Mouse (Mus musculus) gastrocnemius, postnatal 36 days (tissue): ENCODE measurements around the gene Btnl9. TPM values are rescaled to one million over a fixed set of nuclear protein-coding genes. Genes with fewer than 3 reads are reported as not detected.
A peak's percentile ranks its signal among the peaks of the same experiment; 100 is the strongest.
"Not testable (repeated sequence)": the region's sequence is repeated elsewhere in the genome, so short reads cannot be mapped to it uniquely, and the experiment has no call there.

Source experiments
- DNase-seq, 2 experiments: peaks; one replicate each; pipeline ENCODE4 v3.0.0; 2022
- intact Hi-C: fragments of 180-260 bp; cut with DNase I; formaldehyde crosslinking; loops from one replicate; pipeline ENCODE4 v1.15.1; 2025
- long read RNA-seq, 2 experiments: library from polyadenylated mRNA; stranded (forward); transcript quantifications; one replicate each; pipeline ENCODE4 v2.0.0; 2021
- total RNA-seq, 2 experiments: library from RNA; stranded (reverse); gene quantifications; 2 replicates each; pipeline ENCODE4 v1.2.3; 2021

Gene Btnl9
- total RNA-seq = 1 to 10 TPM; 2.1 to 4.3 TPM
- long read RNA-seq, experiment 1, partial matches to known transcripts = 0 of 1 reads
- long read RNA-seq, experiment 1, other reads (novel, unspliced or antisense) = 1 of 1 reads
- long read RNA-seq, experiment 2 = 0 reads

- DNase-seq = no peak
- intact Hi-C loops = loop anchor here (2.0 kb wide), 1 partner anchor 86 kb away; no protein-coding TSS in a partner anchor
Measured at GRCm38 (mm10) chr11:49186955-49187488, at the start of gene Btnl9. Gene Btnl9, minus strand, starts transcription at chr11:49187159.

- intact Hi-C loops = no loop called here
- no peak for DNase-seq
Measured at GRCm38 (mm10) chr11:49235459-49236207, 48.7 kb upstream of the Btnl9 start.

GRCm38 (mm10) chr11:49232781-49233180, 45.8 kb upstream of the Btnl9 start:
- intact Hi-C loops = no loop called here
- no peak for DNase-seq

- intact Hi-C loops = no loop called here
Measured at GRCm38 (mm10) chr11:49224455-49224854, 37.5 kb upstream of the Btnl9 start.

GRCm38 (mm10) chr11:49219271-49219670, 32.3 kb upstream of the Btnl9 start:
- intact Hi-C loops = no loop called here
- no peak for DNase-seq

More at GRCm38 (mm10) chr11:49224455-49224854, 37.5 kb upstream of the Btnl9 start:
- no peak for DNase-seq

GRCm38 (mm10) chr11:49213505-49213904, 26.5 kb upstream of the Btnl9 start:
- no peak for DNase-seq
- intact Hi-C loops = no loop called here

GRCm38 (mm10) chr11:49212577-49212976, 25.6 kb upstream of the Btnl9 start:
- intact Hi-C loops = no loop called here
- DNase-seq = no peak

- intact Hi-C loops = loop anchor here (10.0 kb wide), 1 partner anchor 333 kb away; the partner anchor contains the start of gene Irgm1
- no peak for DNase-seq
Measured at GRCm38 (mm10) chr11:49207495-49207894, 20.5 kb upstream of the Btnl9 start.

GRCm38 (mm10) chr11:49205080-49205590, 18.2 kb upstream of the Btnl9 start:
- no peak for DNase-seq
- intact Hi-C loops = loop anchor here (10.0 kb wide), 1 partner anchor 330 kb away; the partner anchor contains the start of gene Irgm1

GRCm38 (mm10) chr11:49203771-49204497, 17.0 kb upstream of the Btnl9 start:
- peak in 1 of 2 experiments; percentile 7 for DNase-seq
- intact Hi-C loops = loop anchor here (2.0 to 10.0 kb wide), 2 partner anchors 47 to 329 kb away; partner anchors contain the start of gene Irgm1

- peak; percentile 93 to 95 for DNase-seq
- intact Hi-C loops = loop anchor here (2.0 to 10.0 kb wide), 2 partner anchors 48 to 328 kb away; partner anchors contain the start of gene Irgm1
Measured at GRCm38 (mm10) chr11:49203129-49203768, 16.3 kb upstream of the Btnl9 start, which contains the start of gene Zfp62. Gene Zfp62, plus strand, starts transcription at chr11:49203292.

GRCm38 (mm10) chr11:49202523-49203061, 15.6 kb upstream of the Btnl9 start:
- DNase-seq = peak in 1 of 2 experiments; percentile 25
- intact Hi-C loops = loop anchor here (2.0 to 10.0 kb wide), 2 partner anchors 48 to 328 kb away; partner anchors contain the start of gene Irgm1

GRCm38 (mm10) chr11:49202071-49202470, 15.1 kb upstream of the Btnl9 start:
- intact Hi-C loops = loop anchor here (2.0 to 10.0 kb wide), 2 partner anchors 49 to 327 kb away; partner anchors contain the start of gene Irgm1
- DNase-seq = no peak

GRCm38 (mm10) chr11:49201142-49201541, 14.2 kb upstream of the Btnl9 start:
- intact Hi-C loops = loop anchor here (10.0 kb wide), 1 partner anchor 326 kb away; the partner anchor contains the start of gene Irgm1
- no peak for DNase-seq

- intact Hi-C loops = loop anchor here (10.0 kb wide), 1 partner anchor 326 kb away; the partner anchor contains the start of gene Irgm1
- DNase-seq = no peak
Measured at GRCm38 (mm10) chr11:49200666-49201065, 13.7 kb upstream of the Btnl9 start.

GRCm38 (mm10) chr11:49195819-49196322, 8.9 kb upstream of the Btnl9 start:
- intact Hi-C loops = no loop called here

GRCm38 (mm10) chr11:49194771-49195170, 7.8 kb upstream of the Btnl9 start:
- DNase-seq, intact Hi-C loops: not testable (repeated sequence)

More at GRCm38 (mm10) chr11:49195819-49196322, 8.9 kb upstream of the Btnl9 start:
- no peak for DNase-seq

GRCm38 (mm10) chr11:49191083-49191482, 4.1 kb upstream of the Btnl9 start:
- intact Hi-C loops = no loop called here
- DNase-seq = no peak

- DNase-seq = peak in 1 of 2 experiments; percentile 46
- intact Hi-C loops = no loop called here
Measured at GRCm38 (mm10) chr11:49189737-49190136, 2.8 kb upstream of the Btnl9 start.
